Mouse (Mus musculus) ES-Bruce4 (cell line): ENCODE results near the gene Txn2.

Experiments
- CTCF ChIP-seq: IDR thresholded peaks from one replicate; pipeline ENCODE4 v1.8.1; 2011; ENCODE audit warnings: low read depth, low read length
- EP300 ChIP-seq: IDR thresholded peaks from 2 replicates; pipeline ENCODE4 v1.6.1; 2011; ENCODE audit warnings: low read depth, low read length; ENCODE audit not compliant: insufficient read depth
- POLR2A ChIP-seq: IDR thresholded peaks from one replicate; pipeline ENCODE4 v1.8.1; 2011; ENCODE audit warnings: low read length; ENCODE audit not compliant: insufficient read depth

DNA sequence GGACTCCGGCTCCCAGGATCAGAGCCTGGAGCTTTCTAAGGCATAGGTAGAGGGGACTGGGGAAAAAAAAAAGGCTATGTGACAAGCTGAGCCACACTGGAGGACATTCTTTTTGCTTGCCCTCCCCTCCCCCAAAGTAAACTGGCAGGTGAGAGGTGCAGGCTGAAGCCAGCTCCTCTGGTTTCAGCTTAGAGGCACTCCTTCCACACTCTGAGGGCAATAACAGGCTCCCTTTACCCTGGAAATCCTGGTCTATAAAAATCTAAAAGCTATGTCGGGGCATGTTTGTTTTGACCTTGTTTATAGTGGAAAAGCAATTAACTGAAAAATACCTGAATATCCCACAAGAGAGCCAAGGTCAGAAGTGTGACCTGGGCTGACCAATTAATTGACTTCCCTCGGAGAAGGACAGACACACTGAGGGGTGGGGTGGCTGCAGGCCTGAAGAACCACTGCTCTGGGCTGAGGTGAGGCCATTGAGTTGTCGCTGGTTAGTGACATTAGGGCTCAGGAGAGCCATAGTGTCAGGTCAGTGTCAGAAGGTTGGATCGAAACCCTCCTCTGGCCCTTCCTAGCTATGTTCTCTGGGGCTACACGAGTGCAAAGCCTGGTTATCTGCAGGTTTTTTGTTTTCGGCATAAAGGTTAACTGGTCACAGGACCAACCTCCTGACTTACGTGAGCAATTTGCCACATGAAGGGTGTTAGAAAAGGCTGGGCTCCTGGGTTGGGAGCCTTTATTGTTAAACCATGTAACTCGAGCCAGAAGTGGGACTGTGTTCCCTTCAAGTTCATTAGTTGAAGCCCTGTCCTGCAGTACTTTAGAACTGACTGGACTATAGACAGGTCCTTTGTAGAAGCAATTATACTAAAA, 20.9 kb downstream of the Txn2 start:
- TF ChIP-seq POLR2A (no peak), CTCF (no peak), EP300 (peak; percentile 46; the same call in 1 of the 2 replicates)
